Mouse (Mus musculus) hindbrain, embryonic 11.5 days (tissue): ENCODE data around the gene Fam122a. TPM values are rescaled to one million over a fixed set of nuclear protein-coding genes. Genes with fewer than 3 reads are reported as not detected.
A peak's percentile ranks its signal among the peaks of the same experiment; 100 is the strongest.

Source experiments
- ATAC-seq: fragments of 200-750 bp; cut with Nextera tagmentation; 2 replicates; pipeline ENCODE4 v1.8.0; 2017; ENCODE audit warnings: mild to moderate bottlenecking, moderate TSS enrichment, moderate library complexity; ENCODE audit not compliant: low FRiP score
- DNase-seq: peaks from one replicate; pipeline ENCODE4 v3.0.0-alpha.2; 2015; ENCODE audit warnings: low spot score
- H3K27ac ChIP-seq: fragments of 300-500 bp; sonication (generic); 2 replicates; pipeline ENCODE4 v1.5.1; 2014; ENCODE audit warnings: mild to moderate bottlenecking, low read depth, low read length
- H3K27me3 ChIP-seq: fragments of 300-500 bp; sonication (generic); 2 replicates; pipeline ENCODE4 v1.6.1; 2014; ENCODE audit warnings: mild to moderate bottlenecking, low read length, moderate library complexity, mixed read lengths; ENCODE audit not compliant: control insufficient read depth, insufficient read depth
- H3K36me3 ChIP-seq: fragments of 300-500 bp; sonication (generic); 2 replicates; pipeline ENCODE4 v1.6.1; 2014; ENCODE audit warnings: mild to moderate bottlenecking, low read length, moderate library complexity, mixed read lengths; ENCODE audit not compliant: control insufficient read depth, insufficient read depth
- H3K4me1 ChIP-seq: fragments of 300-500 bp; sonication (generic); replicated peaks from 2 replicates; pipeline ENCODE4 v1.6.1; 2014; ENCODE audit warnings: low read length, mixed read lengths; ENCODE audit not compliant: control insufficient read depth, insufficient read depth
- H3K4me2 ChIP-seq: fragments of 300-500 bp; sonication (generic); replicated peaks from 2 replicates; pipeline ENCODE4 v1.6.1; 2014; ENCODE audit warnings: mild to moderate bottlenecking, low read depth, low read length
- H3K4me3 ChIP-seq: fragments of 300-500 bp; sonication (generic); 2 replicates; pipeline ENCODE4 v1.5.1; 2014; ENCODE audit warnings: low read depth, low read length
- H3K9ac ChIP-seq: fragments of 300-500 bp; sonication (generic); 2 replicates; pipeline ENCODE4 v1.6.1; 2014; ENCODE audit warnings: low read depth, low read length
- H3K9me3 ChIP-seq: fragments of 300-500 bp; sonication (generic); 2 replicates; pipeline ENCODE4 v1.6.1; 2016; ENCODE audit warnings: low read length; ENCODE audit not compliant: control insufficient read depth
- WGBS: fragments of 180-500 bp; shearing (Covaris S2); extraction: QIAGEN DNeasy Blood & Tissue Kit; methylation state at CpG from one replicate; pipeline ENCODE4 v1.1.7; 2014; 5-methylcytosine and 5-hydroxymethylcytosine counted together
- polyA plus RNA-seq: library from polyadenylated mRNA; unstranded; fragments of >200 nt; fragmentation: Nextera tagmentation; extraction: Ambion mirVana; gene quantifications from 2 replicates; pipeline ENCODE4 v1.2.1, GENCODE M21; 2014

Fam122a gene
- polyA plus RNA-seq = 49.8 and 64.2 TPM in 2 replicates

DNA sequence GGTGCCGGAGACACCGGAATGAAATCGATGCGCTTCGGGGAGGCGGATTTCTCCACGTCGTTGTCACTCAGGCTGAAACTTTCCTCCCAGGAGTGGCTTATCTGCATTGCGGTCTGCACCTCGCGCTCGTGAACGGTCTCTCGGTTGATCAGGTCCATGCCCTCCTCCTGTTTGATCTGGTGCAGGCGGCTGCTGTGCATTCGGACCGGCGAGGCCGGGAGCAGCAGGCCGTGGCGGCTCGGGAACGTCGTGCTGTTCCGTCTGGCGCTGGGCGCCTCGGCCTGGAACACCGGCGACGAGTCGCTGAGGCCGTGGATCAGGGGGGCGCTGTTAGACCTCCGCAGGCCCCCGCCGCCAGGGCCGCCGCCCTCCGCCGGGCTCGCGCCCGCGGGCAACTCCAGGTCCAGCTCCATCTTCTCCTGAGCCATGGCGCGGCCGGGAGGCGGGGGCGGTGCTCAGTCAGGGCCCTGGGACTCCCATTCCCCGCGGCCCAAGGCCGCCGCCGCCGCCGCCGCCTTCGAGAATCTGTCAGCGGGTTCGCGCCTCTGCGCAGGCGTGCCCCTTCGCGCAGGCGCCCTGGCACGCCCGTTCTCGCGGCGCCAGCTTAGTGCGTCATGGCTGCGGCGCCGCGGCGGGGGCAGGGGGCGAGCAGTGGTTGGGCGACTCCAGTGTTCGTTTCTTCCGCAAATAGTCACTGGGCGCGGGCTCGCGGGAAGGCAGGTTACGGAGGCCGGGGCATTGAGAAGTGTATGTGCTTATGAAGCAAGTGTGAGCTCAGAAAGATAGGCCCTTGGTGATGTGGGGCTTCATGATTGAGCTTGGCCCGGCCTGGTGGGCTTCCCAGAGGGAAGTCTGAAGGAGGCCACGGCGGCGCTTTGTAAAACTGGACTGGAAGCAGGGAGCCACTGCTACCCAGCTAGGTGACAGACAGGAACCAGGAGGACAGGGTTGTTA, at the start of gene Fam122a:
Gene Fam122a (minus strand): TSS at position 428 of the 954 bp plus-strand sequence.
- Histone ChIP-seq H3K4me2 (peak within 1 kb of the TSS; percentile 78), H3K36me3 (no peaks in the 10 kb centered on the region), H3K9me3 (no peaks in the 10 kb centered on the region), H3K27ac (peak within 1 kb of the TSS; percentile 89), H3K9ac (peak within 1 kb of the TSS; percentile 92), H3K4me1 (peaks cover 2% of the 10 kb centered on the region; the same call in 1 of the 2 replicates), H3K4me3 (peak within 1 kb of the TSS; percentile 84), H3K27me3 (no peaks in the 10 kb centered on the region)
- WGBS = under 1% methylated on average over 81 of the region's 92 CpGs
- DNase-seq (peak; percentile 97), ATAC-seq (peak; percentile 97)

DNA sequence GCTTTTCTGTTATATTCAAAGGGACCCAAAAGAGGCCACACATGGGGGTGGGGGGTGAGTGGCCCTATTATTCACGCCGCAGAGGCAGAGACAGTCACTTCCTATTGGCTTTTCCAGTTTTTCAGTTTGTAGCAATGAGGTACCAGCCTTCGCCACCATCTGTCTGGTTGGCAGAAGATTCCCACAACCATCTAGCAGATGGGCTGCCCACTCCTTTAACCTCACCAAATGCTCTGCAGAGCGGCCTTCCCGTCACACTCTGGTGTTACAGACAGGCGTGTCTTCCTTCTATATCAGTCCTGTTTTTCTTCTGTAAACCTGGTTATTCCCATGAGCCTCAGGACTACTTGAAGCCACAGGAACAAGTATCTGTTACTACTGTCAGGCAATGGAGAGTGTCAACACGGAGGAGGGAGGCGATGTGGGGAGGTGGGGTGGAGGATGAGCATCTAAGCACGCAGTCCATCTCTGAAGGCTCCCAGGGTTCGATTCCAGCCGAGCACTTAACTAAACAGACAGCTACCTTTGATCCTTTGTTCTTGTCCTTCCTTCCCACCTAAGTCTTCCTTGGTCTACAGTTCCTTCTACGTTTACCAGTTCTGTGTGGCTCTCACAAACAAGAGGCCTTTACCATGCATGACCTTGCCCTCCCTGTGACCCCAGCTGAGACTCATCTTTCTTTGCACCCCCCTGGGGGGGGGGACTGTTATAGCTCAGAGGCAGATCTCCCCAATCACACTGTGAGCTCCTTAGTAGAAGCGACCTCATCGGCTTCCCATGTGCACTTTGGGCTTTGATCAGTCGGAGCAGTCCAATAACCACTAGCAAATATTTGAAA, 46.5 kb upstream of the Fam122a start:
- H3K4me2 ChIP-seq = no peak overlapping the region
- no peaks in the 10 kb centered on the region for H3K27me3 ChIP-seq
- H3K36me3 ChIP-seq = no peaks in the 10 kb centered on the region
- H3K27ac ChIP-seq = no peak overlapping the region
- H3K4me1 ChIP-seq = no peaks in the 10 kb centered on the region
- 71% methylated on average over 15 of the region's 15 CpGs for WGBS
- no peak overlapping the region for H3K9ac ChIP-seq
- DNase-seq (no peak), ATAC-seq (no peak)
- no peak overlapping the region for H3K4me3 ChIP-seq
- H3K9me3 ChIP-seq = no peaks in the 10 kb centered on the region

DNA sequence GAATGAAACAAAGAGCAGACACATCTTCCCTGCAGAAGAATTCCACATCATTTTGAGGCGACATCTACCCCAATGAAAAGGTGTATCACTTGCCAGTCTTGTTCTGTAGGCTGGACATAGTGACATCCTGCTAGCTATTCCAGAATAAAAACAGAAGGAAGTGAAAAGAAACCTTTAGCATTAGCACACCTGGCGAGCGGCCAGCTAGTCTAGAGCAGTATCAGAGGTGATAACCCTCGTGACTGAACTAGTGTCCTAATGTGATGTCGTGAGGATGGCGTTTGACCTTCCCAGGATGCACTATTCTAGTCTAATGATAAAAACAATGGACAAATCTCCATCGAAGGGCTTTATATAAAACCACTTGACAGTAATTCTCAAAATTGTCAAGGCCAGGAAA, 44.8 kb upstream of the Fam122a start:
- H3K27ac ChIP-seq = no peak overlapping the region
- H3K4me1 ChIP-seq = no peaks in the 10 kb centered on the region
- DNase-seq = no peak
- no peak overlapping the region for H3K4me2 ChIP-seq
- H3K9ac ChIP-seq = no peak overlapping the region
- H3K27me3 ChIP-seq = no peaks in the 10 kb centered on the region
- 86% methylated on average over 7 of the region's 7 CpGs for WGBS
- H3K4me3 ChIP-seq = no peak overlapping the region
- no peak for ATAC-seq
- H3K9me3 ChIP-seq = no peaks in the 10 kb centered on the region
- H3K36me3 ChIP-seq = no peaks in the 10 kb centered on the region

DNA sequence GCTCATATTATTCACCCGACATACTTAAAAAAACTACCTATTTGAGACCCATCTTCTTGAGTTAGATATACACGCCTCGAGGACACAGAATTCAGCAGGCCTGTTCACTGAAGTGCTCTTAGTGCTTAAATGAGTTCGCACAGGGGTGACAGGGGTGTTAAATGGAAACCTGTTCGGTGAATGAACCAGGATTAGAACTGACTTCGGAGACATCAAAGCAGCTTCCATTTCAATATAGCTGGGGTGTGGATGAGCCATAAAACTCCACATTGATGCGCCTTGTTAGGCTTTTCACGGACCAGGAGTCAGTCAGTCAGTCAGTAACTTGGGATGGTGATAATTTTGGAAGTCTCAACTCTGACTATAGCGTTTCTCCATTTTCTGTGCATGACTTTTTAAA, 44.0 kb upstream of the Fam122a start:
- H3K4me3 ChIP-seq = no peak overlapping the region
- ATAC-seq = no peak
- H3K36me3 ChIP-seq = no peaks in the 10 kb centered on the region
- no peaks in the 10 kb centered on the region for H3K9me3 ChIP-seq
- no peaks in the 10 kb centered on the region for H3K27me3 ChIP-seq
- no peaks in the 10 kb centered on the region for H3K4me1 ChIP-seq
- no peak overlapping the region for H3K27ac ChIP-seq
- DNase-seq = no peak
- H3K9ac ChIP-seq = no peak overlapping the region
- 91% methylated on average over 9 of the region's 9 CpGs for WGBS
- no peak overlapping the region for H3K4me2 ChIP-seq

DNA sequence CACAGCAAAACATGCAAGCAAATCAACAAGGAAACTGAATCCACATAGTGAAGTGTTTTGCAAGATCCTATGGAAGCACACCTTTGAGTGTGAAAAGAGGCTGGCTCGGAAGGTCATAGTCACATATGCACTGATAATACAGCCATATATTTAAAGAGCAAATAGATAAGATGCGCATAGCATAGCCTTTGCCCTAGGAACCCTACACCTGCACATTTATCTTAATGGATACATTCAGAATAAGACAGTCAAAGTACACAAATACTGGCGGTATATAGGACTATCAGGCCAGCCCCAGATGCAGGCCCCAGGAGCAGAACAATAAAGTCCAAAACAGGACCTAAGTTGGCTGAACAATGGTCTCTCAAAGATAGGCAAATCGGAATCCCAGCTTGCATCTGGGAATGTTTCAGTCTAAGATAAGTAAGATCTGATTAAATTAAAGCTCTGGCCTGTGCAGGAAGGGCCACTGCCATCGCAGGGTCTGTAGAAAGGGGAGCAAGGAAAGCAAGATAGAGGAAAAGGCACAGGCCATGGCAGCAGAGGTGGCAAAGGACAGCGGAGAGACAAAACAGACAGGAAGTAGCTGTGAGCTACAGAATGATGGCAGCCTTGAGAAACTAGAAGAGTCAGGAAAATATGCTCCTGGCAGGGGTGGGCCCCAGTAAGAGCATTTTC, 42.7 kb upstream of the Fam122a start:
- no peak for DNase-seq
- Histone ChIP-seq H3K9ac (no peak overlapping the region), H3K27me3 (no peaks in the 10 kb centered on the region), H3K4me2 (no peak overlapping the region), H3K4me1 (no peaks in the 10 kb centered on the region), H3K4me3 (no peak overlapping the region), H3K9me3 (no peaks in the 10 kb centered on the region), H3K36me3 (no peaks in the 10 kb centered on the region), H3K27ac (no peak overlapping the region)
- ATAC-seq = no peak
- WGBS = 92% methylated on average over 6 of the region's 6 CpGs

DNA sequence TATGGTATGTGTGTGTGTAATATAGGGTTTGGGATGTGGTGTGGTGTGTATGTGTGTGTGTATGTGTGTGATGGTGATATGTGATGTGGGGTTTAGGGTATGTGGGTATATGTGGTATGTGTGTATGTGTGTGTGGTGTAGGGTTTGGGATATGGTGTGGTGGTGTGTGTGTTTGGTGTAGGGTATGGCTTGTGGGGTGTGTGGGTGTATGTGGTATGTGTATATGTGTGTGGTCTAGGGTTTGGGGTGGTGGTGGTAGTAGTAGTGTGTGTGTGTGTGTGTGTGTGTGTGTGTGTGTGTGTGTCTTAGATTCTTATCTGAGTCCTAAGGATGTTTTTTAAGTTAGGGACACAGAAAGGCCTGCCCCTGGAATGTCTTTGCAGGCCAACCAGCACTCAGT, 41.2 kb upstream of the Fam122a start:
- H3K27me3 ChIP-seq = no peaks in the 10 kb centered on the region
- no peaks in the 10 kb centered on the region for H3K9me3 ChIP-seq
- H3K4me1 ChIP-seq = no peaks in the 10 kb centered on the region
- no peaks in the 10 kb centered on the region for H3K36me3 ChIP-seq
- ATAC-seq (no peak), DNase-seq (no peak)
- no peak overlapping the region for H3K4me2 ChIP-seq
- no peak overlapping the region for H3K9ac ChIP-seq
- no peak overlapping the region for H3K4me3 ChIP-seq
- H3K27ac ChIP-seq = no peak overlapping the region

DNA sequence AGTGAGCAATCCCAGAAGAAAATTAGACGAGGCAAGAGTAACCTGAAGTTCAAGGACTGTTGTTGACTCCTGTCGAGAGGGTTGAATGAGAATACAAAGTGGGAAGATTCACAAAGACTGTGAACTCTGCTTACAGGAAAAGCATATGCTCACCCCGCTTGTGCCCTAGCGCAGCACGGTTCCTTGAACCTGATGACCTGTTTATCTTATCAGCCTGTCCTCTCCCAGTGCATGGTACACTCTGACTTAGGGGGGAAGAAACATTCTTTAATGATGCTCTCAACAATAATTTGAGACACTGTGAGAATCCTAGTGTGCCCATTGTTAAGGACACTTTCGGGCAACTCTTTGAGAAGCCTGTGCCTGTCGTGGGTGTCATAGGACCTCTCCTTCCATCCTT, 39.9 kb upstream of the Fam122a start:
- Histone ChIP-seq H3K36me3 (no peaks in the 10 kb centered on the region), H3K9me3 (no peaks in the 10 kb centered on the region), H3K4me3 (no peak overlapping the region), H3K4me2 (no peak overlapping the region), H3K27me3 (no peaks in the 10 kb centered on the region), H3K4me1 (no peaks in the 10 kb centered on the region), H3K27ac (no peak overlapping the region), H3K9ac (no peak overlapping the region)
- ATAC-seq (no peak), DNase-seq (no peak)
- 86% methylated on average over 7 of the region's 7 CpGs for WGBS

DNA sequence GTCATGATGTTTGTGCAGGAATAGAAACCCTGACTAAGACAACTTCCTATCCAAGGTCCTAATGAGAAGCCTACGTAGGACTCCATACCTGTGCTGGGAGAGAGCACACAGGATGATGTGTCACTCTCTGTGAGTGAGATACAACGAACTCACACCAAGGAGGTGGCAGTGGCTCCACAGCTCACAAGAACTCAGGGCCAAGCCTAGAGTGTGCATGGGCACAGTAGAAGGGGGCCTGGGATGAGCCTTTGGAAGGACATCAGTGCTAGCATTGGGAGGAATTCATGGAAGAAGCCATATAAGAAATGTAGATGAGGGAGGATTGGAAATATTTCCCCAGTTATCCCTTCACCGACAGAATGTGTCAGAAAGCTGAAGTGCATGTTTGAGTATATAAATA, 38.8 kb upstream of the Fam122a start:
- H3K27ac ChIP-seq = no peak overlapping the region
- no peak overlapping the region for H3K4me2 ChIP-seq
- WGBS = 94% methylated on average over 3 of the region's 3 CpGs
- DNase-seq (no peak), ATAC-seq (no peak)
- no peaks in the 10 kb centered on the region for H3K27me3 ChIP-seq
- H3K9me3 ChIP-seq = no peaks in the 10 kb centered on the region
- no peak overlapping the region for H3K9ac ChIP-seq
- no peaks in the 10 kb centered on the region for H3K4me1 ChIP-seq
- H3K36me3 ChIP-seq = no peaks in the 10 kb centered on the region
- no peak overlapping the region for H3K4me3 ChIP-seq
